Mouse (Mus musculus) embryo, embryonic 10.5 days (tissue): ENCODE data around the gene Gramd1c.

Experiments used
- DNase-seq: peaks from one replicate; pipeline ENCODE4 v3.0.0-alpha.2; 2015; ENCODE audit warnings: low spot score

Gramd1c gene

DNA sequence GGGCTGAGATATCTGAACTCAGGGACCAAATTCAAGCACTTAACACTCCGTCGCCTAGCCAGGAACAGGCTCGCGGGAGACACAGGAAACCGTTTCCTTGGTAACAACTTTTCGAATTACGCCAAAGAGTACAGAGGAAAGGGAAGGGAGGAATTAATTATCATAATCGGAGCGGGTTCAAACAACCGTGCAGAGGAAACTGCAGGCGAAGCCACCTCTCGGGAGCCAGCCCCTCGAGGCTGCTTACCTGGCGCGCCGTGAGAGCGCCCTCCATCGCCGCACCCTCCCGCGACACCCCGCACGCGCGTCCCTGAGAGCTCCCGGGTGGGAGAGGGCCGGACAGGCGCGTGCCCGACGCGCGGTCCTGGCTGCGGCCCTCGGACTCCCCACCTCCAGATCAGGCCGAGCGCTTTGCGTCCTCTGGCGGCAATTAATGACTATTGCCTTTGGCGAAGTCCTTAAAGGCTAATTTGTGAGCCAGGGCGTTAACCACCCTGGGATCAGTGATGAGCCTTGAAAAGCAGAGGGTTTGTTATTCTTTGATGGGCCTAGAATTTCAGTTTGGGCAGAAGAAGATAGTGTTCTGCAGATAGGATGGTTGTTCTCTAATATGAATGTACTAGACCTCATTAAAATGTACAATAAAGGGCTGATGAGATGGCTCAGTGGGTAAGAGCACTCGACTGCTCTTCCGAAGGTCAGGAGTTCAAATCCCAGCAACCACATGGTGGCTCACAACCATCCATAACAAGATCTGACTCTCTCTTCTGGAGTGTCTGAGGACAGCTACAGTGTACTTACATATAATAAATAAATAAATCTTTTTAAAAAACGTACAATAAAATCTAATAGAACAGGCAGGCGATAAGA is at the start of gene Gramd1c:
Gene Gramd1c (minus strand): TSS at position 321 of the 870 bp plus-strand sequence.
- DNase-seq: peak; percentile 86

DNA sequence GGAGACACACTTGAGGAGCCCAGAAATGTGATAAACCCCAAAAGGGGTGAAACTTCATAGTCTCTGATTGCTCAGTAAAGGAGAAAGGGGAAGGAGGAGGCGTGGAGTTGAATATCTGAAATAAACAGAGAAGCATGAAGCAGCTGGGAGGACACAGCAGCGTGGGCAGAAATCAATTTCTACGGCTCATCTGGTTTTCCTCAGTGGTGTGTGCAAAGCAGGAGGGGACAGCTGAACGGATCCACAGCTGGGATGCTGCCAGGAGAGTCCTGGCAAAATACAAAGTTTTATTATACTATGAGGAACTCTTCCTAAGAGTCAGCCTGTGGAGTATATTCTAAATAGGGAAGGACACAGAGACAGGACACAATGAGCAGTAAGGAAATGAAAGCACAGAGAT is 45.9 kb upstream of the Gramd1c start:
- no peak for DNase-seq

DNA sequence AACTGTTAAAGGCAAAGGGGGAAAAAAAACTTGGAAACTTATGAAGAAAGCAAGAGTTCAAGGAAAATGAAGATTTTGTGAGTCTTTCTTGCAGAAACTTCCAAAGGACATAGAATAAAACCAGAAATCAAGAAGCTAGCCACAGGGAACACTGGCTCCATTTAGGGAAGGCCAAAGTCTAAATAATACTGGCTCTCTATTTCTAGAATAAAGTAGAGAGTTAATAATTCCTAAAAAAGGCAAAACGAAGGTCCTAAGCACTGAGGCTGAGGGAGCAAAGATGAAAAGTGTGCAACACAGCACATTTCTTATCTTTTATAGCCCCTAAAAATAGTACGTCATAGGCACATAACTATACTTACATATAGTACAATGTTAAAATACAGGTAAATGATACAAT is 42.1 kb upstream of the Gramd1c start:
- no peak for DNase-seq

GRCm38 (mm10) chr16:44103806-44104766 is 40.9 kb upstream of the Gramd1c start:
- DNase-seq: peak; percentile 5

DNA sequence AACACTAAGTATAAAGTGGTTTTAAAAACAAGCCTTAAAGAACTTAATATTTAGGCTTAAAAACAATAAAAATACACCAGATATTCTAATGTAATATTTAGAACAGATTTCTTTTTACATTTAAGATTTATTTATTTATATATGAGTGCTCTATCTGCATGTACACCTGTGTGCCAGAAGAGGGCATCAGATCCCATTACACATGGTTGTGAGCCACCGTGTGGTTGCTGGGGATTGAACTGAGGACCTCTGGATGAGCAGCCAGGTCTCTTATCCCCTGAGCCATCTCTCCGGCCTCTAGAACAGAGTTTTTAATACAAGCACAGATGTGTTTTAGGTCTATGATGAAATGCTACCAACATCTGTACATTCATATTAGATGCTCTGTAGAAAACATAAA is 39.8 kb upstream of the Gramd1c start:
- no peak for DNase-seq

- no peak for DNase-seq
Measured at GRCm38 (mm10) chr16:44101181-44101710, 38.1 kb upstream of the Gramd1c start.

- DNase-seq: no peak
Measured at GRCm38 (mm10) chr16:44099377-44099776, 36.2 kb upstream of the Gramd1c start.

DNA sequence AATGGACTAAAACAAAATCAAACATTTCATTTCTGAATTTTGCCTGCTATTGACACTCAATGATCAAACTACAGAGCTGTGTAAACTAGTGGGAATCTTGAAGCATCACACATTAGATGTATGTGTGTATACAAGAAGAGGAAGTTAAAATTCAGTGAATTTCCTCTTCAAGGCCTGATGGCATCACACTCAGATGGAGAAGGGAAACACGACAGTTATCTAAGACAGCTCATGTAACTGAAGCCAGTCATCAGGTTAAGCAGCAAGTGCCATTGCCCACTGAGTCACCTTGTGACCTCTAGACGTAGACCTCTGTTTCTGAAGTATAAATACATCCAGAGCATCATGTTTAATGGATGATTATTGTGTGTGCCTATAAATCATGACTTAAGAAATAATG is 24.5 kb upstream of the Gramd1c start:
- no peak for DNase-seq

DNA sequence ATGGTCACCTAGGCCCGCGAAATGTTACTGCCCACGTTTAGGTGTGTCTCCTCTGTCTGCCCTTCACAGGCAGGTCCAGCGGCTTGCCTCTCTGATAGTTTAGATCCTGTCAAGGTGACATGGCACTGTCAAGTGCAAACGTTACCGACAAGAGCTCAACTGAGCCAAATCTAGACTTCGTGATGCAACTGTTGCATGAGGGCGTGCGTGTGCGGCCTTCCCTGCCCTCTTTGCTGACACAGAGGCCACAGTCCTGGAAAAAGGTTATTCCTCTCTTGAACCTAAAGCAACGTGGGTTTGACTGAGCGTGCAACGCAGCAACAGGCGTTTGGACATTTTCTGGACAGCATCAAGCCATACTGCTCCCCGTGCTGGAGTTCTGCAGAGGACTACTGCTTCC is 1.8 kb downstream of the Gramd1c start:
- DNase-seq: no peak

DNA sequence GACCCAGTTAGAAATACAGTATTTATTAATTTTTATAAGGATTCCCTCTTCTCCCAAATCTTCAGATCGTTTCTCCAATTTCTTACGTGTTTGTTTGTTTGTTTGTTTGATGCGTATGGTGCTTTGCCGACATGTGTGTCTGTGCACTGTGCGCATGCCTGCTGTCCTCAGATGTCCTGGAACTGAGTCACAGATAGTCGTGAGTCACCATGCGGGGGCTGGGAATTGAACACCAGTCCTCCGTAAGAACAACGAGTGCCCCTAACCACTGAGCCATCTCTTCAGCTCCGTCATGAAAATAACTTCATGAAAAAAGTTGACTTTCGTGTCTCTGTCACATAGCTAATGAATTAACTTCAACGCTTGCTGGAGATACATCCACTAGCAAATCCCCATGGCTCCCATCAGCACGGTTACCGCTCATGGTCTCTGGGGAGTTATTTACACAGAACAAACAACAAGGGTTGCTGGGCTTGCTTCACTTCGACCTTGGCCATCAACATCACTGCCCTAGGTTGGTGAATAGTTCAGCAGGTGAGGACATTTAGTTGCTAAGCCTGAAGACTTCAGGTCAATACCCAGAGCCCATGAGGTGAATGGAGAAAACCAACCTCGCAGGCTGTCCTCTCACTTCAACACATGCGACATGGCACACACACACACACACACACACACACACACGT is 2.4 kb downstream of the Gramd1c start:
- no peak for DNase-seq

DNA sequence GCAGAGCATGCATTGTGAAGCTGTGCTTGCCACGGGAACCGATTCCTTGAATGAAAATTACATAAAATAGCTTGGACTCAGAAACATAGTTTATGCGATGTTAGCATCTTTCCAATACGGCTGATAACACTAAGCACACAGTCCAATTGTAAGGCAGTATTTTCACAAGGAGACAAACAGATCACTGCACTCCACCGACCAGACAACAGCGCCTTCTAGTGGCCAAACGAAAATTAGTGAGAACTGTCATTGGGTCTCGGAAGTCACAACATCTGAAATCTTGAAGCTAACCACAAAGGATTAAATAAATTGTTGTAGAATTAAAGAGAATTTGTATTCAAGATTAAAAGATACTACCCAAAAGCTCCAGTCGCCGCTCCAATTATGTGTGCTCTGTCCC is 4.4 kb downstream of the Gramd1c start:
- peak; percentile 84 for DNase-seq

- peak; percentile 19 for DNase-seq
Measured at GRCm38 (mm10) chr16:44055766-44056165, 7.4 kb downstream of the Gramd1c start.

DNA sequence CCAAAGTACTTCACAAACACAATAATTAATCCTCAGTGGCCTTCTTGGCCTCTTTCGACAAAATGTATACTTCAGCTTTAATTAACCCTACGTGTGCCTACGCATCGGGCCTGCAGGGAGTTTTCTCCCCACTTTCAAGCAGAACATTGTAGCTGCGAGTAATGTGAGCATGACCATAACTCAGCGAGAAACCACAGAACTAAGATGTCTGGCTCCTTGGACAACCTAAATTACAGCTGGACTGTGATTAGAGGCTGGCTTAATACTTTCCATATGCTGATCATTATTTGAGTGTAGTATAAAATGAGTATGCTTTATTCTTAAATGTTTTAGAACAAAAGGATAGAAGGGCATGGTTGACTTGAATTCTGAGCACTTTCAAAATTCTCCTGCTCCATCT is 9.9 kb downstream of the Gramd1c start:
- DNase-seq: no peak

DNA sequence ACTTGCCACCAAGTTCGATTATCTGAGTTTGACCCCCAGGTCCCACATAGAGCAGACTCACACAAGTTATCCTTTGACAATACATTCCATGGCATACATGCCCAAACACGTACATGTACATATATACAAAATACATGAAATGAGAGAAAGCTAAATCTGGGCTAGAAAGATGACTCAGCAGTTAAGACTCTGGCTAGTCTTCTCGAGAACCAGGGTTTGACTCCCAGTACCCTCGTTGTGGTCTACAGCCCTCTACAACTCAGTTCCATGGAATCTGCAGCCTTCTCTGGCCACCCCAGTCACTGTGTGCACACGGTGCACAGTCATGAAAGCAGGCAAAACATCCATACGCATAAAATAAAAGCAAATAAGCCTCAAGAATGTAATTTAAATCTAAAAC is 10.8 kb downstream of the Gramd1c start:
- no peak for DNase-seq

DNA sequence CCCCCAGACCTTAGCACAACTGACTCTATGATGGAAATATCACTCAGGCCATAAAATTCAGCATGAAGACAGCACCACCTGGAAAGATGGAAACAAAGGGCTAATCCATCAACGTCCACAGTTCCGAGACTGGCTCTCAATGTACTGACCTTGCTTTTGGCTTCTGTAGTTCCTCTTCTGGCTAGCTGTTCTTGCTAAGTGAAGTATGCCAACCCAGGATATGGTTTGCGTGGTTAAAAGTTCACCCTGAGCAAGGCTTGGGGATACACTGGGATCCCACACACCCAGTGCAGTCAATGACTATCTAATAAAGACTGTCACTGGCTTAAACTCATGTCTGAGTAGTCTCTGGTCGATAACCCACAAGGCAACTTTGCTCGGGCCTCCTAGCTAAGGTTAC is 13.0 kb downstream of the Gramd1c start:
- no peak for DNase-seq

- no peak for DNase-seq
Measured at GRCm38 (mm10) chr16:44039112-44039511, 24.0 kb downstream of the Gramd1c start.

GRCm38 (mm10) chr16:44035221-44035620 is 27.9 kb downstream of the Gramd1c start:
- no peak for DNase-seq

- DNase-seq: no peak
Measured at GRCm38 (mm10) chr16:44033365-44033764, 29.8 kb downstream of the Gramd1c start.

- no peak for DNase-seq
Measured at GRCm38 (mm10) chr16:44029273-44029672, 33.9 kb downstream of the Gramd1c start.

DNA sequence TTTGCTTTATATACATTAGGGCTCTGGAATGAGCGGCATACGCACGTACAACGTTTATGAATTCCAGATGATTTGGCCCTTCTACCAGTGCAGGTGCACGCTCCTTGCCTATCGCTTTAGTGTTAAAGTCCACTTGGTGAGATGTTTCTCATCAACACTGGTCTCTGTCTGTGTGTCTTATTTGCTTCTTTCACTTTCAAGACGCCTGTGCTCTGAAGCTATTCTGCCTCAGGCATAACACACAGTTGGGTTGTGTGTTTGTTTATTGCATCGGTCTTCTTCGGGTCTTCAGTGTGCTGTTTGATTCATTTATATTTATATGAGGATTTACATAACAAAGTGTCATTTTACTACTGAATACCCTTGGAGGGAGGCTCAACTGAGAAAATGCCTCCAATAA is 36.3 kb downstream of the Gramd1c start:
- DNase-seq: no peak

GRCm38 (mm10) chr16:44026210-44026609 is 36.9 kb downstream of the Gramd1c start:
- DNase-seq: no peak

- no peak for DNase-seq
Measured at GRCm38 (mm10) chr16:44018986-44019548, 44.1 kb downstream of the Gramd1c start.
